9 mouse cellular contexts compared by ENCODE assay signal in the genomic region with DNA sequence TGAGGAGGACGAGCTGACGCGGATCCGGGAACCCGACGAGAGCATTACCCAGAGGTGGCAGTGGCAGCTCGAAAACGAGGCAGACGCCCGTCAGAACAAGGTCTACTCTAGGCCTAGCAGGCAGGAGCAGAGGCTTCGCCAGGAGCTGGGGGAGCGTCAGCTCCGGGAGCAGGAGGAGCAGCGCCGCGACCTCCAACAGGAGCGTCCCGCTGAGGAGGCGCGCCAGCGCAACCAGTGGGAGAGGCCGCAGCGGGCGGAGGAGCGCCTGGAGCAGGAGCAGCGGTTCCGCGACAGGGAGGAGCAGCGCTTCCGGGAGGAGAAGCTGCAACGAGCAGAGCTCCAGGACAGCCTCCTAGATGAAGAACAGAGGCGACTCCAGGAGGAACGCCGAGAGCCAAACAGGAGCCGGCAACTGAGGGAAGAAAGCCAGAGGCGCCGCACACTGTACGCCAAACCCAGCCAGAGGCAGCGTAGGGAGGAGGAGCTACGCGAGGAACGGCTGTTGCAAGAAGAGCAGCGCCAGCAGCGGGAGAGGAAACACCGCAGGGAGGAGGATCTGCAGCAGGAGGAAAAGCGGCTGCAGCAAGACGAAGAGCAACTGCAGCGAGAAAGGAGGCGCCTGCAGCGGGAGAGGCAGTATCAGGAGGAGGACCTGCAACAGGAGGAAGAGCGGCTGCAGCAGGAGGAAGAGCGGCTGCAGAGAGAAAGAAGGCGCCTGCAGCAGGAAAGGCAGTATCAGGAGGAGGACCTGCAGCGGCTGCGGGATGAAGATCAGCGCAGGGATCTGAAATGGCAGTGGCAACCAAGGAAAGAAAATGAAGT. TPM values are rescaled to one million over a fixed set of nuclear protein-coding genes. Genes with fewer than 3 reads are reported as not detected.
DNase-seq lines count a peak whose midpoint lies in the region; ATAC-seq lines count a peak whose summit lies in the region.
"Had no signal": no experiment of that assay in that cellular context is flagged by ENCODE, and none has a peak within 500 bp of the region (broad histone marks: within the 10 kb centered on the region; RNA-seq: fewer than 3 reads in every experiment).

No protein-coding gene starts in this region.

- H3K4me2 ChIP-seq in forebrain, embryonic 13.5 days, result peak overlapping the region; percentile 93
- peak overlapping the region; percentile 91 for H3K4me2 ChIP-seq in heart, embryonic 16.5 days (ENCODE audit: low read depth, low read length)
- H3K4me2 ChIP-seq in liver, embryonic 13.5 days, result peak overlapping the region; percentile 66

- ATAC-seq in forebrain, embryonic 13.5 days, result peak; percentile 82
- ATAC-seq in heart, embryonic 16.5 days (replicated peaks; ENCODE audit: extremely low read depth, insufficient read depth, low FRiP score), result peak; percentile 79
- peak; percentile 36; the same call in 1 of the 2 replicates for ATAC-seq in liver, embryonic 13.5 days (ENCODE audit: low read depth)

- H3K27me3 ChIP-seq in forebrain, embryonic 13.5 days, result peaks cover 58% of the 10 kb centered on the region
- peaks cover 24% of the 10 kb centered on the region for H3K27me3 ChIP-seq in heart, embryonic 16.5 days (ENCODE audit: control insufficient read depth, insufficient read depth, low read length)
- H3K27me3 ChIP-seq in liver, embryonic 13.5 days, result peaks cover 71% of the 10 kb centered on the region

- peak; percentile 11 for DNase-seq in 3134 (ENCODE audit: extremely low read depth, insufficient read length, low spot score)
- DNase-seq in adrenal gland, postnatal 4 days (ENCODE audit: low spot score in 2 of 2), result peak; percentile 18 to 33
- DNase-seq in kidney, postnatal 14 days, result peak; percentile 70
- no peak for DNase-seq in liver, embryonic 13.5 days
- peak; percentile 42 for DNase-seq in naive thymus-derived CD4-positive, alpha-beta T cell, adult 2 months (ENCODE audit: low read depth)
- DNase-seq in testis, postnatal 10 days (ENCODE audit: low spot score), result peak; percentile 67

- peaks cover 25% of the 10 kb centered on the region for H3K4me1 ChIP-seq in forebrain, embryonic 13.5 days
- H3K4me1 ChIP-seq in heart, embryonic 16.5 days (ENCODE audit: control insufficient read depth, insufficient read depth, low read length), result peaks cover 8% of the 10 kb centered on the region
- peaks cover 5% of the 10 kb centered on the region; the same call in 1 of the 2 replicates for H3K4me1 ChIP-seq in liver, embryonic 13.5 days (replicated peaks)

- H3K4me3 ChIP-seq in forebrain, embryonic 13.5 days, result peak overlapping the region; percentile 56
- peak overlapping the region; percentile 73 for H3K4me3 ChIP-seq in heart, embryonic 16.5 days (ENCODE audit: low read length)
- peak overlapping the region; percentile 52 for H3K4me3 ChIP-seq in liver, embryonic 13.5 days (replicated peaks)

- WGBS in forebrain, embryonic 13.5 days, result under 1% methylated on average over 55 of the region's 56 CpGs
- WGBS in heart, embryonic 16.5 days, result under 1% methylated on average over 56 of the region's 56 CpGs
- WGBS in liver, embryonic 13.5 days (ENCODE audit: insufficient replicate concordance), result under 1% methylated on average over 56 of the region's 56 CpGs

- H3K27ac ChIP-seq in forebrain, embryonic 13.5 days, result peak overlapping the region; percentile 48
- H3K27ac ChIP-seq in heart, embryonic 16.5 days (ENCODE audit: low read length), result peak overlapping the region; percentile 48; the same call in 1 of the 2 replicates
- H3K27ac ChIP-seq in liver, embryonic 13.5 days, result no peak overlapping the region

- H3K9me3 ChIP-seq in forebrain, embryonic 13.5 days (replicated peaks), result no peaks in the 10 kb centered on the region
- no peaks in the 10 kb centered on the region for H3K9me3 ChIP-seq in heart, embryonic 16.5 days (replicated peaks; ENCODE audit: control insufficient read depth, low read length)
- H3K9me3 ChIP-seq in liver, embryonic 13.5 days (replicated peaks), result no peaks in the 10 kb centered on the region

- peak overlapping the region; percentile 62 for H3K9ac ChIP-seq in forebrain, embryonic 13.5 days
- peak overlapping the region; percentile 70 for H3K9ac ChIP-seq in heart, embryonic 16.5 days (ENCODE audit: low read length)
- no peak overlapping the region; the same call in 1 of the 2 replicates for H3K9ac ChIP-seq in liver, embryonic 13.5 days

- no peaks in the 10 kb centered on the region for H3K36me3 ChIP-seq in forebrain, embryonic 13.5 days (ENCODE audit: poor library complexity, severe bottlenecking)
- H3K36me3 ChIP-seq in heart, embryonic 16.5 days (ENCODE audit: control insufficient read depth, insufficient read depth), result no peaks in the 10 kb centered on the region
- no peaks in the 10 kb centered on the region for H3K36me3 ChIP-seq in liver, embryonic 13.5 days

RNA-seq across cellular contexts. Expression of a gene that starts 2.4 kb away (rescaled TPM):
- total RNA-seq in adrenal gland, postnatal 4 days (2021), result under 1 TPM; 0.59 to 0.98 TPM
- 0.37 and 0.53 TPM in 2 replicates for polyA plus RNA-seq in forebrain, embryonic 13.5 days (2015; fragmentation: Nextera tagmentation; extraction: Ambion mirVana)
- polyA plus RNA-seq in heart, embryonic 16.5 days (2015; fragmentation: Nextera tagmentation; extraction: Ambion mirVana), result 0.70 and 0.86 TPM in 2 replicates
- 0.07 and 0.08 TPM in 2 replicates for polyA plus RNA-seq in liver, embryonic 13.5 days (2015; fragmentation: Nextera tagmentation; extraction: Ambion mirVana)
- total RNA-seq: MEL had no signal

RNA-seq across cellular contexts. Expression of a gene that starts 24.0 kb away (rescaled TPM):
- under 1 TPM in 1 of 2 experiments, not detected in 1; 0.22 TPM for total RNA-seq in adrenal gland, postnatal 4 days (2021)
- not detected in 2 replicates for polyA plus RNA-seq in forebrain, embryonic 13.5 days (2015; fragmentation: Nextera tagmentation; extraction: Ambion mirVana)
- polyA plus RNA-seq in heart, embryonic 16.5 days (2015; fragmentation: Nextera tagmentation; extraction: Ambion mirVana), result not detected in 2 replicates
- not detected in 2 replicates for polyA plus RNA-seq in liver, embryonic 13.5 days (2015; fragmentation: Nextera tagmentation; extraction: Ambion mirVana)
- total RNA-seq: MEL had no signal

RNA-seq across cellular contexts. Expression of a gene that starts 51.1 kb away (rescaled TPM):
- total RNA-seq in adrenal gland, postnatal 4 days (2021), result not detected
- not detected in 2 replicates for polyA plus RNA-seq in forebrain, embryonic 13.5 days (2015; fragmentation: Nextera tagmentation; extraction: Ambion mirVana)
- 0.04 TPM in 1 of 2 replicates, not detected in the other for polyA plus RNA-seq in heart, embryonic 16.5 days (2015; fragmentation: Nextera tagmentation; extraction: Ambion mirVana)
- not detected in 2 replicates for polyA plus RNA-seq in liver, embryonic 13.5 days (2015; fragmentation: Nextera tagmentation; extraction: Ambion mirVana)
- total RNA-seq: MEL had no signal
